Mouse (Mus musculus): Measurements from ENCODE around the gene Irf9. TPM values are rescaled to one million over a fixed set of nuclear protein-coding genes. Genes with fewer than 3 reads are reported as not detected.

Irf9 gene
- polyA plus RNA-seq, 1 experiment = 18.0 TPM

DNA sequence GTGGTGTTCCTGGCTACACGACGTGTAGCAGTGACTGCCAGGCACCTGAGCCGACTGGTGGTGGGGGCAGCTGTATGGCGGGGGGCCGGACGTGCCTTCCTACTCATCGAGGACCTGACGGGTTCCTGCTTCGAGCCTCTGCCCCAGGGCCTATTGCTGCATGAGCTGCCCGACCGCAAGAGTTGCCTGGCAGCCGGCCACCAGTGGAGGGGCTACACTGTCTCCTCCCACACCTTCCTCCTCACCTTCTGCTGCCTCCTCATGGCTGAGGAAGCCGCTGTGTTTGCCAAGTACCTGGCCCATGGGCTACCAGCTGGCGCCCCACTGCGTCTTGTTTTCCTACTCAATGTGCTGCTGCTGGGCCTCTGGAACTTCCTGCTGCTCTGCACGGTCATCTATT lies 27.0 kb upstream of the Irf9 start:
- no peak for TF ChIP-seq GATA1 (IDR thresholded peaks at IDR 0.05; ENCODE audit: low read length)

DNA sequence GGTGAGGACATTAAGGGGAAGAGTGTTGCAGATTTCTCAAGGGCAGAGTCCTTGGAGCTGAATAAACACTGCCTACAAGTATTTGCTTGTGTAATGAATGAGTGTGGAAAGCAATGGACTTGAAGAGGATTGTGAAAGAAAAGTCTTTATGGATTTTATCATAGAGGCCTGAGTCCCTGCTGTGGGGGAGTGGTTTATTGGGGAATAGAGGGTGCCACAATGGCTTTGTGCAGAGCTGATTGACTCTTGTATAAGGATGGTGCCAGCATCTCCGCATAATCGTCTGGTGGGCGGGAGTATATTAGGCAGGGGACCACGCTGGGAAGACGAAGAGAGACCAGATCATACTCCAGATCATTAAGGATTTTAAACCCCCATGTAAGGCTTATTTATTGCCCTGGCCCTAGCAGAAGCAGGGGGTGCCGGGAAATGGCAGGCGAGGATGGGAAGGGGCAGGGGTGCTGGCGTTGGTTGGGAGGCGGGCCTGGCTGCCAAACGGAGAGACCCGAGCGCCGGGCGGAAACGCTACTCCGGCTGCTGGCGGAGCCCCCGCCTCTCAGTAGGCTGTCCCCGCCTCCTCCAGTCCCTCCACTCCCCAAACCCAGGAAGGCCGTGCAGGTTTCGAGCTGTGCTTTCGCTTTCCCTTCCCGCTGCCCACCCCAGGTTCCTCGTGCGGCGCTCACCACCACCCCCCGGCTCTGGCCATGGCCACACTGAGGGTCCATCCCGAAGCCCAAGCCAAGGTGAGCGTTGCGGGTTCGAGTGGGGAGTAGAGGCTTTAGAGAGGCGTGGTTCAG lies 25.3 kb upstream of the Irf9 start, which contains the start of gene Psme1:
Gene Psme1, plus strand, starts transcription at position 253 of the 797 bp plus-strand sequence.
- no peak for TF ChIP-seq GATA1 (IDR thresholded peaks at IDR 0.05; ENCODE audit: low read length)

DNA sequence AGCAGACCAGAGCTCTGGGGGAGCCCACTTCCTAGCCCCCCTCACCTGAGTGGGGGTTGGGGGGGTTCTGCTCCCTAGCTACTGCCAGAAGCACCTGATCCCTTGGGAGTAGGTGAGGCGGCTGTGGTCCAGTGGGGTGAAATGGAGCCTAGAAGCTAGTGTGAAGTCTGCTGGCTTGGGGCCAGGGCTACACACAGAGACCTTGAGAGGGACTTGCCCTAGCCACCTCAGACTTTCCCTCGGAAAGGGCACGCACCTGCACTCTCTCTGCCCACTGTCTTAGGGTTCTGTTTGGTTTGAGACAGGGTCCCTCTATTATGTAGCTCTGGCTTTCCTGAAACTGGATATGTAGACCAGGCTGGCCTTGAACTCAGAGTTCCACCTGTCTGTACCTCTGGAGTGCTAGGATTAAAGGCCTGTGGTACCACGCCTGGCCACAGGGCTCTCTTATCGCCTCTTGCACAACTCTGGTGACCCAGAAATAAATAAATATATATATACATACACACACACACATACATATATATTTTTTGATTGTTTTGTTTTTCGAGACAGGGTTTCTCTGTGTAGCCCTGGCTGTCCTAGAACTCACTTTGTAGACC lies 24.6 kb upstream of the Irf9 start:
- TF ChIP-seq GATA1 (IDR thresholded peaks at IDR 0.05; ENCODE audit: low read length) = no peak

DNA sequence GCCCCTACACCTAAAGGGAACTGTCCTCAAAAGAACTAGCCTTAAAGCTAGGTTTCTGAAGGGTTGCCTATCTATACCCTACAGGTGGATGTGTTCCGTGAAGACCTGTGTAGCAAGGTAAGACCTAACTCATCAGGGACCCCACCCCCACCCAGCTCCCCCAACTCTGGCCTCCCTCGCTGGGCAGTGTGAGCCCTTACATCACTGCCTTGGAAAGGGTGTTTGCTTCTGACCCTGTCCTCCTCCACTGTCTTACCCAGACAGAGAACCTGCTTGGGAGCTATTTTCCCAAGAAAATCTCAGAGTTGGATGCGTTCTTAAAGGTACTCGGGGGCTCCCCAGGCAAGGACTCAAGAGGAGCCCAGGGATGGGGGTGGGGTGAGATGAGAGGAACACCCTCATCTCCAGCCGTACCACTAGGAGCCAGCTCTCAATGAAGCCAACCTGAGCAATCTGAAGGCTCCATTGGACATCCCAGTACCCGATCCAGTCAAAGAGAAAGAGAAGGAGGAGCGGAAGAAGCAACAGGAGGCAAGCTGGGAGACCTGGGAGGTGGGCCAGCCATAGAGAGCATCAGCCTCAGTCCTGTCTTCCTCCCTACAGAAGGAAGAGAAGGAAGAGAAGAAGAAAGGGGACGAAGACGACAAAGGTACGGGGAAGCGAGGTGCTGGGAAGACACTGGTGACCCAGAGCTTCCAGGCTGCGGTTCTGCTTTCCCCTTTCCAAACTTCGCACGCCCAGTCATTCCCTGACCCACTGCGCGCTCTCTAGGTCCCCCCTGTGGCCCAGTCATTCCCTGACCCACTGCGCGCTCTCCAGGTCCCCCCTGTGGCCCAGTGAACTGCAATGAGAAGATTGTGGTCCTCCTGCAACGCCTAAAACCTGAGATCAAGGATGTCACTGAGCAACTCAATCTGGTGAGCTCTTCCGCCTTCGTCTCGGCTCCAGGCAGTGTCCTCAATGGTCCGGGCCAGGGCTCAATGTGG lies 23.6 kb upstream of the Irf9 start:
- TF ChIP-seq GATA1 (IDR thresholded peaks at IDR 0.05; ENCODE audit: low read length) = no peak

DNA sequence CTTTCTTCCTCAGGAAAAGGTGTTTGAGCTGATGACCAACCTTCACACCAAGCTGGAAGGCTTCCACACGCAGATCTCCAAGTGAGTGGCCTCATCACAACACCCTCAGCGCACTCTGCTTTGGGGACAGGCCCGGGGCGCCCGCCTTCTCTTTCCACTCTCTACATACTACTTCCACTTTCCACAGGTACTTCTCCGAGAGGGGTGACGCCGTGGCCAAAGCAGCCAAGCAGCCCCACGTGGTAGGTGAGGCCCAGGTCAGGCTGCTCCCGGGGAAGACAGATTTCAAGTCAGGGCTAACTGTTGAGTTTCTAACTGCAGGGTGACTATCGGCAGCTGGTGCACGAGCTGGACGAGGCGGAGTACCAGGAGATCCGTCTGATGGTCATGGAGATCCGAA lies 22.6 kb upstream of the Irf9 start:
- TF ChIP-seq GATA1 (IDR thresholded peaks at IDR 0.05; ENCODE audit: low read length) = no peak

DNA sequence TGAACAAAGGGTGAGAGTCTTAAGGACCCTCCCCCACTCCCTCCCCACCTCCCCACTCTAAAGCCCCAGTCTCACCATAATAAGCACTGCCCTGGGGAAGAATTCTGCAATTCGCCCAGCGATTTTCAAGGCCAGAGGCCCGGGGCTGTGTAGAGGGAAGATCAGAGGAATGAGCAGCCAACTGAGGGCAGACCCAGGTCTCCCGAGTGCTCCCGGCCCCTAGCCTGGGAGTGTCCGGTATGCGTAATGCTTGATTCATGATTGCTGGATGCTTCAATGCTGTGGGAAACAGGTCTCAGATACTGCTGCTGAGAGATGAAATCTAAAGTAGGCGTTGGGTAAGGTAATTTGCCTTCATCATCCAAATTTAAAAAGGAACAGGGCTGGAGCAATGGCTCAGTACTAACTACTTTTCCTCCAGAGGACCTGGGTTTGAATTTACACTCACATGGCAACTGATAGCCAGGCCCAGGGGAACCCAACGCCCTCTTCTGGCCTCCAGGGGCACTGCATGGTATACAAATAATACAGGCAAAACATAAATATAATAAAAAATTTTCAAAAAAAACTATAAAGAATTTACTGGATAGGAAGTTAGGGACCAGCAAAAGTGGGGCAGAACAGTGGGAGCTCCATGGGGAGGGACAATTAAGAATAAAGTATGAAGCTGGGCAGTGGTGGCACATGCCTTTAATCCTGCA lies 21.2 kb upstream of the Irf9 start:
- no peak for TF ChIP-seq GATA1 (IDR thresholded peaks at IDR 0.05; ENCODE audit: low read length)

DNA sequence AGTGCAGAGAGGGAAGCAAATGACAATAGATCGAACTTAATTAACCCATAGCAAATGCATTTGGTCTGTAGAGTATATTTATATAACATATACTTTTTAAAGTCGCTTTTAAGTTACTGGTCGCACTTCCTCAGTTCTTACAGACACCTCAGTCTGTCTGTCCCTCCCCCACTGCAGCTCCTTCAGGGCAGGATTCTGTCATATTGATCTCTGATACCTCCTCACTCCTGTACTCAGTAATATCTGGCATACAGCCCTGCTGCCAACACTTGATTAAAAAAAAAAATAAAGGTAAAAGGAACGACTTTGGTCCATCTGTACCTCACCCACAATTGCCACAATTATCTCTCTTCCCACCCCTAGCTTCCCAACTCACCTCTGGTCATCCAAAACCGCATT lies 19.1 kb upstream of the Irf9 start:
- TF ChIP-seq GATA1 (IDR thresholded peaks at IDR 0.05; ENCODE audit: low read length) = no peak

DNA sequence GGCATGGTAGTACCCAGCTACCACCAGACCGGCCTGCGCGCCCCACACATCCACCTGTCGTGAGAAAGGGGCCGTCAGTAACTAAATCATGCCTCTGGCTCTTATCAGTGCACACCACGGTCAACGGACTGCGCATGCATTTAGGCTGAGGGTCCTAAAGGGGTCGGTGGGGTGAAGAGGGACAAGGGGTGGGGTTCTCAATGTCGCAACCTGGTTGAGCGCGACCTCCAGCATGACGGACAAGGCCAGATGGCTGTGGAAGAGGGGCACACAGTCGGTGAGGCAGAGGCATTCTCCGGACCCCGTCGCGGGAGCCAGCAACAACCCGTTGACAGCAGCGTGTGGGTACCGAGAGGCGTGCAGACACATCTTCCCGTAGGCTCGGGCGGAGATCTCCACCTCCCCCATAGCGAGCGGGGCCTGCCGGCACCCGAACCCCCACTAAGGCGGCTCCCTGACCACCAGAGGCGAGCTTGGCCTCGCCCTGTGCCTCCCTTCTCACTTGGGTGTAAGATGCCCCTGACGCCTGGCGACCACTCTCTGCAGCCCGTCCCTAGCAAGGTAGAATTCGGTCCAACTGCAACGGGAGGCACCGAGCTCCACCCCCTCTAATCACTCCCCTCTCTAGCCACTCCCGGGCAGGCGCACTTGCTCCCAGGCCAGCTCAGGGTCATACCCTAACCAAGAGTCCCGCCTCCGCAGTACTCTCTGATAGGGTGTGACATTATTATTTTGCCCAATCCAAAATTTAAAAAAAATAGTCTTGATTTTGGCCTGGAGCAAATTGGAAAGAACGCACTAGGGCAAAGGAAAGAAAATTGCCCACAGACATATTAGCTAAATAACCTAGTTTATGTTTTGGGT lies 18.4 kb upstream of the Irf9 start, which contains the start of gene Emc9:
Gene Emc9, minus strand, starts transcription at position 601 of the 864 bp plus-strand sequence.
- no peak for TF ChIP-seq GATA1 (IDR thresholded peaks at IDR 0.05; ENCODE audit: low read length)

DNA sequence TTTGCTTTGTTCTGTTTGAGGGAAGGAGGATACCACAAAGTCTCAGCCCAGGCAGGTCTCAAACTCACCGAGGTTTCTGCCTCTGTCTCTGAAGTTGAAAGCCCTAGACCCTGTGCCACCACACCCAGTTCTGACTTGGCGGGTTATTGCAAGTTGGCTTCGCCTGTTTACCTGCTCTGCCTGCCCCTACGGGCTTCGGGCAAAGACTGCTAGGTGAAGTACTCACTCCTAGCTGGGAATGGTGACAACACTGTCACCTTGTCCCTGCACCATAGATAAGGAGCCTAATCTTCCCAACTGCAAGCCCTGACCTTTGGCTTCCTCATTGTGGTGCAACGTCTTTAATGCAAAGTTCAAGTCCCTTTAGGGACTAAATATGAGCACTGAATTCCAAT lies 17.8 kb upstream of the Irf9 start:
- no peak for TF ChIP-seq GATA1 (IDR thresholded peaks at IDR 0.05; ENCODE audit: low read length)

DNA sequence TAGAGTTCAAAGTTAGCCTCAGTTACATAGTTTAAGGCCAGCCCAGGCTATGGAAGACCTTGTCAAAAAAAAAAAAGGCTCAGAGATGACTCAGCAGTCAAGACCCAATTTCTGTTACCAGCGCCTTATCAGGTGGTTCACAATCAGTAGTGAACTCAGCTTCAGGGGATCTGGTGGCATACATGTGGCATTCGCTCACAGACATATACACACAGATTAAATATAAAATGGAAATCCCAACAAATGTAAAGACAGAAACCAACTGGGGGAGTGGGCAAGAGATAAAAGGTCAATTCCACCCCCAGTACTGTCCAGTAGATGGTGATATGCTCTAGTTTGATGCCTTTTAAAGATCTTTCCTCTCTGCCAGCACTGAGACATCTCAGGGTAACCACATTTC lies 17.2 kb upstream of the Irf9 start:
- TF ChIP-seq GATA1 (IDR thresholded peaks at IDR 0.05; ENCODE audit: low read length) = peak; percentile 86

DNA sequence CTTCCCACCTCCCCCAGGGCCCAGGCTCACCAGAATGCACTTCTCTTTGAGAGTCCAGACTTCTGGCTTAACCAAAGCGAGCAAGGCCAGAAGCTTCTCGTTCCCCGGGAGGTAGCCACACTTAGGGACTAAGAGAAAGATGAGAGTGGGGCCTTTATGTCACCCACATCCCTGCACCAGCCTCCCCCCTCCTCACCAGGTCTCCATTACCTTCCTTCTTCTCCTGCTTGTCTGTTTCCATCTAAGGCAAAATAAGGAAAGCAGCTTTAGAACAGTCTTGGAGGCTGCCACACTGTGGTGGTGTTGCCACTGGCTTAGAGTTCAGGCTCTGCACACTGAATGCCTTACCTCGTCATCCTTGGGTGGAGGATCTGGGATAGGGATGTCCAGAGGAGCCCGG lies 14.1 kb upstream of the Irf9 start:
- TF ChIP-seq GATA1 (IDR thresholded peaks at IDR 0.05; ENCODE audit: low read length) = no peak

DNA sequence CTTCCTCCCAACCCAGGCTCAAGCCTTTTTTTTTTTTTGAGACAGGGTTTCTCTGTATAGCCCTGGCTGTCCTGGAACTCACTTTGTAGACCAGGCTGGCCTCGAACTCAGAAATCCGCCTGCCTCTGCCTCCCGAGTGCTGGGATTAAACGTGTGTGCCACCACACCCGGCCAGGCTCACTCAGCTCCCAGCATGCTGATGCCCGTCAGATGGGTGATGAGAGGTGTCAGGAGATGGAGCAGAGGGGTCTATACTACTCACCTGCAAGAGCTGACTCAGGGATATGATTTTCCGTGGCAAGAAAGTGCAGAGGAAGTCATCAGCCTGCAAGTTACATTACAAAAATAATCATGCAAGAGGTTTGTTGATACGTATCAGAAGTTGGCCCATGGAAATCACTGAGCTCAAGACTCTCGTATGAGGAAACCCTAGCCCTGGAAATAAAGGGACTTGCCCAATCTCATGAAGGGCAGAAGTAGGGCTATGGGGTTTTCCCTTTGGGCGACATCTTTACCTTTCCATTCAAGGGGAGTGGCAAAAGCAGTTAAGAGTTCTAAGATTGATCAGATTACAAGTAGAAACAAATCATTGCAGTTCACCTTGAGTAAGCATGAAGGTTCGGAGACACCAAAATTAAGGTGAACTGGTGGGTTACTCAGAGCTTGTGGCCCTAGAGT lies 13.5 kb upstream of the Irf9 start:
- TF ChIP-seq GATA1 (IDR thresholded peaks at IDR 0.05; ENCODE audit: low read length) = no peak

DNA sequence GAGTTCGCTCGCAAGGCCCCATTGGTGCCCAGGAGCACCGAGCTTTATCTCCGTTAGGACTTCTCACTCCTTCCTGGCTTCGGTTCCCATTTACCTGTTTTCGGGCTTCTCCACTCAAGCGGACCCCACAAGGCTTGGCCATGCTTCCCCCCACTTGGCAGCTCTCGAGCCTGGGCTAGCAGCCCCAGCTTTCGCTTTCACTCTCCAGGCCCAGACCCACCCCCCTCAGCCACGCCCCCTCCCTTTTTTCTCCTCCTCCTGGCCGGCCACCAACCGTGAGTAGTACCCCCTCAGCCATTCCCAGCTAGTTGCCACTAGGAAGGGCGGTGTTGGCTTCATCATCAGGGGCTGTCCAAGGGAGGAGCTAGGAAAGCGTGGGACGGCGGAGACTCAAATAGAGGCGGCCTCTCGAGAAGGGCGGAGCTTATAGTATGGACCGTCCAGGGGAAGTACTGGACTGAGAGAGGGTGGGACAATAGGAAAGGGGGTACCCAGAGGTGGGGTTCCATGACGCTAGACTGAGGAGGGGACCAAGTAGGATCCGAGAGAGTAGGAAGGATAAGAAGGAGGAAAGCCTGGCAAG lies 12.5 kb upstream of the Irf9 start, which contains the start of gene Psme2:
Gene Psme2, minus strand, starts transcription at position 366 of the 583 bp plus-strand sequence.
- no peak for TF ChIP-seq GATA1 (IDR thresholded peaks at IDR 0.05; ENCODE audit: low read length)
